In the genomic region with DNA sequence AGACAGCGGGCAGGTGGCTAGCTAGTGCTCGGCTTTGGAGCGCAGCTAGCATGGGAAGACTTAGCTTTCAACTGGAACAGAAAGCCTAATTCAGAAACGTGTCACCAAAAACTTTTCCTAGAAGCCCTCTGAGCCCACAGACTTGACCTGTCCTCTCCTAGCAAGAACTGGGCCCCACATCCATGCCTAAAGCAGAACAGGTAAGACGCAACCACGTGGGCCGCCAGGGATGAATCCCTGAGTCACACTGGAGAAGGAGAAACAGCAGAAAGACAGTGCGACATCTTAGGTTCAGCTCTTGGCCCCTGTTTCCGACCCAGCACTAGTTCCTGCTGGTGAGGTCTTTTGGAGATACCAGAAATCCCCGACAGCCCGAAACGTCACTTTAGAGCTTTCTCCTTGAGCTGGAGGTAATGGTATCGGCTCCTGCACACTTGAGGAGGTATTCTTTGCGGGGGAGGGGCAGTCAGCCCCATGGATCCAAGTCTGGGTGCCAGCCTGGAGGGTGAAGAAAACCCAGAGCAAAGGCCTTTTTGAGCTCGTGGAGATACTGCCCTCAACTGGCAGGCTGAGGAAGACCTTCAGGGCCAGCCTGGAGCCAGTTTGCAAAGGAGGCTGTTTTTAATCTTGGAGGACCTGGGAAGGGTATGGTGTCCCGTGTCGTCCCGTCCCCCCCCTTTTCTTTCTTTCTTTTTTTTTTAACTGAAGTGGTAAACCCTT, we compare ENCODE assay signal across 7 mouse cellular contexts. TPM values are rescaled to one million over a fixed set of nuclear protein-coding genes. Genes with fewer than 3 reads are reported as not detected.
DNase-seq lines count a peak whose midpoint lies in the region; ATAC-seq lines count a peak whose summit lies in the region.

No protein-coding gene starts in this region.

- WGBS in macrophage (ENCODE audit: missing documents): 57% methylated on average over 18 of the region's 18 CpGs

- ATAC-seq in common myeloid progenitor, adult 5-6 weeks (replicated peaks; ENCODE audit: low read depth, poor library complexity, severe bottlenecking): peak; percentile 67

- H3K36me3 ChIP-seq in macrophage (ENCODE audit: inconsistent target): no peaks in the 10 kb centered on the region

- peak overlapping the region; percentile 28 for H3K4me3 ChIP-seq in macrophage (ENCODE audit: inconsistent target)

- DNase-seq in adrenal gland, adult (ENCODE audit: inconsistent age in 2 of 2, low spot score in 1 of 2): peak; percentile 87 to 94
- peak; percentile 51 for DNase-seq in gastrocnemius, postnatal 10 days
- peak; percentile 69 for DNase-seq in induced T-regulatory cell, adult 2 months (ENCODE audit: low read depth)
- peak; percentile 35 to 54 for DNase-seq in left cerebral cortex, adult 8-10 months (ENCODE audit: low spot score in 2 of 2)
- peak; percentile 69 for DNase-seq in right cerebral cortex, adult 18-20 months

- H3K79me2 ChIP-seq in macrophage (ENCODE audit: inconsistent target): no peaks in the 10 kb centered on the region

- peak overlapping the region; percentile 51 for H3K27ac ChIP-seq in macrophage

RNA-seq across cellular contexts. Expression of a gene that starts 7.7 kb away (rescaled TPM):
- not detected in 2 replicates for total RNA-seq in common myeloid progenitor, adult 5-6 weeks (2017)
- not detected for total RNA-seq in gastrocnemius, postnatal 10 days (2021)
- total RNA-seq in left cerebral cortex, adult 8-10 months (2022): 1 to 10 TPM in 1 of 4 experiments, not detected in 3; 1.3 TPM
- not detected for total RNA-seq in macrophage (2018; cell fraction: chromatin; rRNA removed)
- total RNA-seq in macrophage (2018; cell fraction: cytosol; rRNA removed): not detected
- not detected for total RNA-seq in macrophage (2018; cell fraction: nucleus; rRNA removed)
- not detected in 3 replicates for polyA plus RNA-seq in macrophage (2018)

RNA-seq across cellular contexts. Expression of a gene that starts 11.7 kb away (rescaled TPM):
- not detected in 2 replicates for total RNA-seq in common myeloid progenitor, adult 5-6 weeks (2017)
- 10 to 100 TPM; 10.2 to 16.9 TPM for total RNA-seq in gastrocnemius, postnatal 10 days (2021)
- 1 to 10 TPM; 5.4 to 7.2 (median 6.0) TPM for total RNA-seq in left cerebral cortex, adult 8-10 months (2022)
- total RNA-seq in macrophage (2018; cell fraction: chromatin; rRNA removed): not detected
- not detected for total RNA-seq in macrophage (2018; cell fraction: cytosol; rRNA removed)
- not detected for total RNA-seq in macrophage (2018; cell fraction: nucleus; rRNA removed)
- polyA plus RNA-seq in macrophage (2018): not detected in 3 replicates

RNA-seq across cellular contexts. Expression of a gene that starts 12.4 kb away (rescaled TPM):
- not detected in 2 replicates for total RNA-seq in common myeloid progenitor, adult 5-6 weeks (2017)
- total RNA-seq in gastrocnemius, postnatal 10 days (2021): 10 to 100 TPM; 16.7 to 18.7 TPM
- total RNA-seq in left cerebral cortex, adult 8-10 months (2022): 1 to 10 TPM; 4.9 to 7.3 (median 5.8) TPM
- not detected for total RNA-seq in macrophage (2018; cell fraction: chromatin; rRNA removed)
- total RNA-seq in macrophage (2018; cell fraction: cytosol; rRNA removed): under 1 TPM in 4 of 26 experiments, not detected in 22; 0.05 to 0.42 (median 0.12) TPM
- total RNA-seq in macrophage (2018; cell fraction: nucleus; rRNA removed): not detected
- polyA plus RNA-seq in macrophage (2018): 0.07 to 0.11 TPM in 2 of 3 replicates, not detected in the other

RNA-seq across cellular contexts. Expression of a gene that starts 52.4 kb away (rescaled TPM):
- total RNA-seq in common myeloid progenitor, adult 5-6 weeks (2017): 124 and 148 TPM in 2 replicates
- total RNA-seq in gastrocnemius, postnatal 10 days (2021): 100 to 1,000 TPM; 116 to 120 TPM
- 100 to 1,000 TPM; 281 to 334 (median 318) TPM for total RNA-seq in left cerebral cortex, adult 8-10 months (2022)
- total RNA-seq in macrophage (2018; cell fraction: chromatin; rRNA removed): 100 to 1,000 TPM in 20 of 26 experiments, 10 to 100 TPM in 6; 64.0 to 268 (median 138) TPM
- total RNA-seq in macrophage (2018; cell fraction: cytosol; rRNA removed): 100 to 1,000 TPM; 115 to 181 (median 157) TPM
- total RNA-seq in macrophage (2018; cell fraction: nucleus; rRNA removed): 100 to 1,000 TPM in 15 of 26 experiments, 10 to 100 TPM in 11; 70.0 to 169 (median 107) TPM
- 110 to 176 TPM (median 161 TPM) in 3 replicates for polyA plus RNA-seq in macrophage (2018)

RNA-seq across cellular contexts. Expression of a gene that starts 52.6 kb away (rescaled TPM):
- 17.1 and 19.9 TPM in 2 replicates for total RNA-seq in common myeloid progenitor, adult 5-6 weeks (2017)
- 1 to 10 TPM; 7.1 to 8.0 TPM for total RNA-seq in gastrocnemius, postnatal 10 days (2021)
- 10 to 100 TPM; 10.9 to 16.4 (median 12.1) TPM for total RNA-seq in left cerebral cortex, adult 8-10 months (2022)
- 10 to 100 TPM in 19 of 26 experiments, 1 to 10 TPM in 7; 5.0 to 42.9 (median 24.9) TPM for total RNA-seq in macrophage (2018; cell fraction: chromatin; rRNA removed)
- total RNA-seq in macrophage (2018; cell fraction: cytosol; rRNA removed): 10 to 100 TPM in 5 of 26 experiments, 1 to 10 TPM in 21; 2.2 to 11.4 (median 8.8) TPM
- 10 to 100 TPM in 17 of 26 experiments, 1 to 10 TPM in 9; 4.7 to 28.9 (median 16.4) TPM for total RNA-seq in macrophage (2018; cell fraction: nucleus; rRNA removed)
- 5.9 to 7.5 TPM (median 7.1 TPM) in 3 replicates for polyA plus RNA-seq in macrophage (2018)

Comparison
In these comparisons a context has a peak if more than half of its experiments do, and no peak if none do; other contexts are left out.
1. Peak in every context shown above with its lines: DNase-seq, ATAC-seq, H3K4me3 ChIP-seq and H3K27ac ChIP-seq.